Mouse (Mus musculus): ENCODE measurements around the gene Slc4a2.

The Slc4a2 gene

GRCm38 (mm10) chr5:24466762-24467161 lies 43.1 kb downstream of the Slc4a2 start:
- DNase-seq (ENCODE audit: low spot score) = no peak

GRCm38 (mm10) chr5:24470600-24470999 lies 47.0 kb downstream of the Slc4a2 start:
- peak; percentile 86 for DNase-seq (ENCODE audit: low spot score)

- no peak for DNase-seq (ENCODE audit: low spot score)
Measured at GRCm38 (mm10) chr5:24472884-24473619, 49.4 kb downstream of the Slc4a2 start.

- peak; percentile 64 for DNase-seq (ENCODE audit: low spot score)
Measured at GRCm38 (mm10) chr5:24474025-24474722, 50.5 kb downstream of the Slc4a2 start.

- peak; percentile 85 for DNase-seq (ENCODE audit: low spot score)
Measured at GRCm38 (mm10) chr5:24474723-24475261, 51.2 kb downstream of the Slc4a2 start.

- peak; percentile 72 for DNase-seq (ENCODE audit: low spot score)
Measured at GRCm38 (mm10) chr5:24475476-24476241, 52.0 kb downstream of the Slc4a2 start.

GRCm38 (mm10) chr5:24477909-24478308 lies 54.3 kb downstream of the Slc4a2 start:
- no peak for DNase-seq (ENCODE audit: low spot score)

GRCm38 (mm10) chr5:24481647-24482046 lies 58.0 kb downstream of the Slc4a2 start:
- DNase-seq (ENCODE audit: low spot score) = peak; percentile 85

- no peak for DNase-seq (ENCODE audit: low spot score)
Measured at GRCm38 (mm10) chr5:24482247-24483079, 58.8 kb downstream of the Slc4a2 start.

- DNase-seq (ENCODE audit: low spot score) = peak; percentile 77
Measured at GRCm38 (mm10) chr5:24483326-24483725, 59.7 kb downstream of the Slc4a2 start.

- DNase-seq (ENCODE audit: low spot score) = no peak
Measured at GRCm38 (mm10) chr5:24484963-24485362, 61.3 kb downstream of the Slc4a2 start.

- peak; percentile 96 for DNase-seq (ENCODE audit: low spot score)
Measured at GRCm38 (mm10) chr5:24486097-24486496, 62.5 kb downstream of the Slc4a2 start.

GRCm38 (mm10) chr5:24486738-24487137 lies 63.1 kb downstream of the Slc4a2 start:
- DNase-seq (ENCODE audit: low spot score) = no peak

GRCm38 (mm10) chr5:24490413-24490920 lies 66.8 kb downstream of the Slc4a2 start:
- no peak for DNase-seq (ENCODE audit: low spot score)

Measured in testis, postnatal 10 days (tissue).